Mouse (Mus musculus): ENCODE results near the gene Stkld1. TPM values are rescaled to one million over a fixed set of nuclear protein-coding genes. Genes with fewer than 3 reads are reported as not detected.

The Stkld1 gene
- polyA plus RNA-seq, 1 experiment from 2014 or later, result 0.06 TPM

- Histone ChIP-seq H3K9me3 (ENCODE audit: low read length) (no peaks in the 10 kb centered on the region), H3K36me3 (replicated peaks; ENCODE audit: insufficient read depth, low read length) (peaks cover 85% of the 10 kb centered on the region), H3K4me1 (ENCODE audit: insufficient read depth) (peaks cover 12% of the 10 kb centered on the region), H3K4me3 (ENCODE audit: low read depth, low read length) (no peak overlapping the region), H3K4me2 (ENCODE audit: low read depth, low read length) (no peak overlapping the region), H3K9ac (replicated peaks) (no peak overlapping the region), H3K27me3 (ENCODE audit: insufficient read depth, low read length) (no peaks in the 10 kb centered on the region), H3K27ac (ENCODE audit: low read depth) (no peak overlapping the region)
- TF ChIP-seq EP300 (IDR thresholded peaks at IDR 0.05; ENCODE audit: low read depth), result no peak
- TF ChIP-seq CTCF (IDR thresholded peaks at IDR 0.05; ENCODE audit: low read depth), result no peak
- 67% methylated on average over 9 of the region's 9 CpGs for WGBS (ENCODE audit: insufficient replicate concordance)
- ATAC-seq (peak; percentile 64), DNase-seq (peak; percentile 50)
Measured at GRCm38 (mm10) chr2:26921784-26922183, 12.1 kb upstream of the Stkld1 start.

GRCm38 (mm10) chr2:26927745-26928476, 5.9 kb upstream of the Stkld1 start:
- Histone ChIP-seq H3K9ac (replicated peaks) (0 out of 2 replicates have a peak overlapping the region, but pooled peaks have one; percentile 13), H3K27ac (ENCODE audit: low read depth) (peak overlapping the region; percentile 49; the same call in 1 of the 2 replicates), H3K36me3 (replicated peaks; ENCODE audit: insufficient read depth, low read length) (peaks cover 58% of the 10 kb centered on the region), H3K4me1 (ENCODE audit: insufficient read depth) (peaks cover 34% of the 10 kb centered on the region), H3K4me2 (ENCODE audit: low read depth, low read length) (no peak overlapping the region), H3K9me3 (ENCODE audit: low read length) (no peaks in the 10 kb centered on the region), H3K4me3 (ENCODE audit: low read depth, low read length) (no peak overlapping the region), H3K27me3 (ENCODE audit: insufficient read depth, low read length) (no peaks in the 10 kb centered on the region)
- DNase-seq (no peak), ATAC-seq (peak; percentile 18; the same call in 1 of the 2 replicates)
- TF ChIP-seq EP300 (IDR thresholded peaks at IDR 0.05; ENCODE audit: low read depth) (no peak), CTCF (IDR thresholded peaks at IDR 0.05; ENCODE audit: low read depth) (no peak)
- WGBS (ENCODE audit: insufficient replicate concordance), result 69% methylated on average over 6 of the region's 6 CpGs

- 19% methylated on average over 1 of the region's 1 CpGs for WGBS (ENCODE audit: insufficient replicate concordance)
- ATAC-seq, result no peak
- Histone ChIP-seq H3K4me2 (ENCODE audit: low read depth, low read length) (0 out of 2 replicates have a peak overlapping the region, but pooled peaks have one; percentile 16), H3K36me3 (replicated peaks; ENCODE audit: insufficient read depth, low read length) (peaks cover 34% of the 10 kb centered on the region), H3K9me3 (ENCODE audit: low read length) (no peaks in the 10 kb centered on the region), H3K4me3 (ENCODE audit: low read depth, low read length) (no peak overlapping the region), H3K9ac (replicated peaks) (0 out of 2 replicates have a peak overlapping the region, but pooled peaks have one; percentile 27), H3K27ac (ENCODE audit: low read depth) (peak overlapping the region; percentile 23; the same call in 1 of the 2 replicates), H3K4me1 (ENCODE audit: insufficient read depth) (peaks cover 38% of the 10 kb centered on the region), H3K27me3 (ENCODE audit: insufficient read depth, low read length) (no peaks in the 10 kb centered on the region)
- peak; percentile 75 for DNase-seq
- TF ChIP-seq EP300 (IDR thresholded peaks at IDR 0.05; ENCODE audit: low read depth) (no peak), CTCF (IDR thresholded peaks at IDR 0.05; ENCODE audit: low read depth) (peak; percentile 91)
Measured at GRCm38 (mm10) chr2:26930390-26930789, 3.5 kb upstream of the Stkld1 start.

GRCm38 (mm10) chr2:26932473-26933303, 1.2 kb upstream of the Stkld1 start:
- DNase-seq (no peak), ATAC-seq (peak; percentile 38)
- peak overlapping the region; percentile 98 for H3K27ac ChIP-seq (ENCODE audit: low read depth)
- H3K4me1 ChIP-seq (ENCODE audit: insufficient read depth), result peaks cover 37% of the 10 kb centered on the region
- 2% methylated on average over 29 of the region's 49 CpGs for WGBS (ENCODE audit: insufficient replicate concordance)
- no peaks in the 10 kb centered on the region for H3K27me3 ChIP-seq (ENCODE audit: insufficient read depth, low read length)
- peak overlapping the region; percentile 94 for H3K4me2 ChIP-seq (ENCODE audit: low read depth, low read length)
- peak overlapping the region; percentile 100 for H3K9ac ChIP-seq (replicated peaks)
- TF ChIP-seq CTCF (IDR thresholded peaks at IDR 0.05; ENCODE audit: low read depth) (no peak), EP300 (IDR thresholded peaks at IDR 0.05; ENCODE audit: low read depth) (no peak)
- no peaks in the 10 kb centered on the region for H3K9me3 ChIP-seq (ENCODE audit: low read length)
- H3K4me3 ChIP-seq (ENCODE audit: low read depth, low read length), result peak overlapping the region; percentile 97
- H3K36me3 ChIP-seq (replicated peaks; ENCODE audit: insufficient read depth, low read length), result peaks cover 16% of the 10 kb centered on the region

GRCm38 (mm10) chr2:26935286-26935685, 1.4 kb downstream of the Stkld1 start:
- DNase-seq (no peak), ATAC-seq (no peak)
- Histone ChIP-seq H3K36me3 (replicated peaks; ENCODE audit: insufficient read depth, low read length) (peaks cover 5% of the 10 kb centered on the region; the same call in 1 of the 2 replicates), H3K9me3 (ENCODE audit: low read length) (no peaks in the 10 kb centered on the region), H3K9ac (replicated peaks) (no peak overlapping the region), H3K4me2 (ENCODE audit: low read depth, low read length) (no peak overlapping the region), H3K27me3 (ENCODE audit: insufficient read depth, low read length) (no peaks in the 10 kb centered on the region), H3K4me1 (ENCODE audit: insufficient read depth) (peaks cover 21% of the 10 kb centered on the region), H3K4me3 (ENCODE audit: low read depth, low read length) (no peak overlapping the region), H3K27ac (ENCODE audit: low read depth) (no peak overlapping the region)
- WGBS (ENCODE audit: insufficient replicate concordance), result 38% methylated on average over 2 of the region's 2 CpGs
- TF ChIP-seq EP300 (IDR thresholded peaks at IDR 0.05; ENCODE audit: low read depth) (no peak), CTCF (IDR thresholded peaks at IDR 0.05; ENCODE audit: low read depth) (no peak)

GRCm38 (mm10) chr2:26936425-26936824, 2.6 kb downstream of the Stkld1 start:
- H3K9me3 ChIP-seq (ENCODE audit: low read length), result no peaks in the 10 kb centered on the region
- peaks cover 12% of the 10 kb centered on the region for H3K4me1 ChIP-seq (ENCODE audit: insufficient read depth)
- no peaks in the 10 kb centered on the region for H3K36me3 ChIP-seq (replicated peaks; ENCODE audit: insufficient read depth, low read length)
- no peak overlapping the region for H3K27ac ChIP-seq (ENCODE audit: low read depth)
- H3K9ac ChIP-seq (replicated peaks), result no peak overlapping the region
- WGBS (ENCODE audit: insufficient replicate concordance), result 16% methylated on average over 1 of the region's 1 CpGs
- DNase-seq, result no peak
- H3K27me3 ChIP-seq (ENCODE audit: insufficient read depth, low read length), result no peaks in the 10 kb centered on the region
- H3K4me3 ChIP-seq (ENCODE audit: low read depth, low read length), result no peak overlapping the region
- no peak for ATAC-seq
- no peak overlapping the region for H3K4me2 ChIP-seq (ENCODE audit: low read depth, low read length)
- TF ChIP-seq CTCF (IDR thresholded peaks at IDR 0.05; ENCODE audit: low read depth), result no peak
- TF ChIP-seq EP300 (IDR thresholded peaks at IDR 0.05; ENCODE audit: low read depth), result no peak
